Mouse (Mus musculus): ENCODE measurements at regions not wholly inside any gene's neighbourhood (a gene's known extent, or its start where the extent isn't known, plus 50 kb on each side); places are given as distances from the start of the nearest gene placed in this dataset.
A peak's percentile ranks its signal among the peaks of the same experiment; 100 is the strongest.

DNA sequence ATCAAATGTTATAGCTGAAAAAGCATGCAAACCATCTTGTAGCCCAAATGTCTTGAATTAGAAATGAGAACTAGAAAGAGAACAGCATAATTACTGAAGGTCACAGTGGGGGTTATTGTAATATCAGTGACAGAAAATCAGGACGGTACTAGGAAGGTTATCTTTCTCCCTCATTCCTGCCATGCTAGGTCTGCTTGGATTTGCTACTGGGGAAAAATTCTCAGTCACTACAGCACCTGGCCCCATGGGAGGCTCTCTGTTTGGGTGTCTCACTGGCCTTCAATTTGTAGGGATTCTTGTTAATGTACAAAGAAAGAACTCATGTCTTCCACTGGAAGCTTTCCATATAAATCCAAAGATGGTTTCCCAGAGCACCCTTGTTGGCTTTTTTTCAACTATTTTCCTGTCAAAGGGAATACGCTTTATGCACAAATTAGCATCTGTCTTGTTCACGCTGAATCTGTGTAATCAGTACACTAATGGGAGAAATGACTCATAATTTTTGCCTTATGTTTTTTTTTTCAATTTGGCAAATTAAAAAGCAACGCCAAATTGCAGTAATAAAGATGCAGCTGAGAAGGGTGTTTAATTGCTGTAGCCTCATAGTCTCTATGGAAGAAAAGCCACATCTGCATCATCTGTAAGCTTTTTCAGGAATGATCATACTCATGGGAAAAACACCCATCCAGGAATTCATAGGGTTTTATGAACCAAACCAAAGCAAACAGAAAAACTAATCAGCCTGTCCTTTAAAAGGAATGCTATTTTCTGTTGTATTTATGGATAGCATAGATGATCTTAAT, 290.2 kb upstream of the Arhgef26 start:
- H3K4me2 ChIP-seq (ENCODE audit: low read depth, low read length): no peak overlapping the region
- DNase-seq (ENCODE audit: low spot score) (no peak), ATAC-seq (replicated peaks; ENCODE audit: insufficient number of reproducible peaks, low FRiP score, low TSS enrichment, low read depth) (no peak)
- H3K36me3 ChIP-seq (replicated peaks; ENCODE audit: control insufficient read depth, insufficient read depth, low read depth, low read length): no peaks in the 10 kb centered on the region
- H3K4me3 ChIP-seq (ENCODE audit: low read depth, low read length): no peak overlapping the region
- H3K27ac ChIP-seq (replicated peaks; ENCODE audit: low read depth, low read length): no peak overlapping the region
- 80% methylated on average over 4 of the region's 4 CpGs for WGBS
- no peaks in the 10 kb centered on the region for H3K9me3 ChIP-seq (replicated peaks; ENCODE audit: control insufficient read depth, low read length)
- no peaks in the 10 kb centered on the region for H3K27me3 ChIP-seq (ENCODE audit: control insufficient read depth, insufficient read depth, low read length)
- H3K9ac ChIP-seq (replicated peaks; ENCODE audit: low read length): no peak overlapping the region
- no peaks in the 10 kb centered on the region for H3K4me1 ChIP-seq (ENCODE audit: control insufficient read depth, insufficient read depth, low read length)

DNA sequence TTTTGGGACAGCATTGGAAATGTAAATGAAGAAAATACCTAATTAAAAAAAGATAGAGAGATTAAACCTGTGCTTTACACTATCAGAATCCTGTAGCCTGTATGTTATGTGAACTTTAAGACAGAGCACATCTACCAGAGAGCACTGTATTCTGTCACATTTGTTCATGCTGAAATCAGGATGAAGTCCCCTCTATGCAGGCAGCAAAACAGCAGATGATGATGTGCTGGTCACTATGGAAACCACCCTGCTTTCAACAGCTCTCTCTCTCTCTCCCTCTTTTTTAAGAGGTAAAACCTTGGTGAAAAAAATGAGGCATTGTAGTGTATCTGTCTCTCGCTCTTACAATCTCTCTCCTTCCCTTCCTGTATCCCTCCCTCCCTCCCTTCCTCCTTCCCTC, 283.9 kb upstream of the Arhgef26 start:
- DNase-seq (ENCODE audit: low spot score) (no peak), ATAC-seq (replicated peaks; ENCODE audit: insufficient number of reproducible peaks, low FRiP score, low TSS enrichment, low read depth) (no peak)
- Histone ChIP-seq H3K9me3 (replicated peaks; ENCODE audit: control insufficient read depth, low read length) (no peaks in the 10 kb centered on the region), H3K27me3 (ENCODE audit: control insufficient read depth, insufficient read depth, low read length) (no peaks in the 10 kb centered on the region), H3K4me2 (ENCODE audit: low read depth, low read length) (no peak overlapping the region), H3K9ac (replicated peaks; ENCODE audit: low read length) (no peak overlapping the region), H3K36me3 (replicated peaks; ENCODE audit: control insufficient read depth, insufficient read depth, low read depth, low read length) (no peaks in the 10 kb centered on the region), H3K4me1 (ENCODE audit: control insufficient read depth, insufficient read depth, low read length) (no peaks in the 10 kb centered on the region), H3K27ac (replicated peaks; ENCODE audit: low read depth, low read length) (no peak overlapping the region), H3K4me3 (ENCODE audit: low read depth, low read length) (no peak overlapping the region)
- 85% methylated on average over 1 of the region's 1 CpGs for whole genome bisulfite sequencing

- Histone ChIP-seq H3K4me1 (ENCODE audit: control insufficient read depth, insufficient read depth, low read length) (no peaks in the 10 kb centered on the region), H3K27ac (replicated peaks; ENCODE audit: low read depth, low read length) (no peak overlapping the region), H3K9me3 (replicated peaks; ENCODE audit: control insufficient read depth, low read length) (no peaks in the 10 kb centered on the region), H3K36me3 (replicated peaks; ENCODE audit: control insufficient read depth, insufficient read depth, low read depth, low read length) (no peaks in the 10 kb centered on the region), H3K4me2 (ENCODE audit: low read depth, low read length) (no peak overlapping the region), H3K9ac (replicated peaks; ENCODE audit: low read length) (no peak overlapping the region), H3K4me3 (ENCODE audit: low read depth, low read length) (no peak overlapping the region), H3K27me3 (ENCODE audit: control insufficient read depth, insufficient read depth, low read length) (no peaks in the 10 kb centered on the region)
- 71% methylated on average over 2 of the region's 2 CpGs for WGBS
- ATAC-seq (replicated peaks; ENCODE audit: insufficient number of reproducible peaks, low FRiP score, low TSS enrichment, low read depth) (no peak), DNase-seq (ENCODE audit: low spot score) (no peak)
These were observed 259.6 kb upstream of the Arhgef26 start for GRCm38 (mm10) chr3:62078511-62078910.

DNA sequence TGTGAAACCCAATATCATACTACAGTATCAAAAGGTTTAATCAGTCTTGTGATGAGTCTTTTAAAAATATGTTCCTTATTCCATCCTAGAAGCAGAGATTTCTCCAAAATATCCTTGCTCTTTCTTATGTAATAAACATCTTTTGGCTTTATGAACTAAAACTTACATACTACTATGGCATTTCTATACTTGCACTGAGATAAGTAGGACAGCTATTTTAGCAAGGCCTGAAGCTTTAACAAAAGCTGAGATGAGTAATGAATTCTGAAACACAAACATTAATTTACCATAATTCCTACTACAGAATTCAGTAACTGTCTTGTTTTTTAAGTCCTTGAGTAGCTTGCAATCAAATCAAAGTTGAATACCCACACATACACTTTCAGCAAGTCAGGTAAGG, 252.6 kb upstream of the Arhgef26 start:
- H3K9ac ChIP-seq (replicated peaks; ENCODE audit: low read length): no peak overlapping the region

GRCm38 (mm10) chr3:62087215-62087614, 250.9 kb upstream of the Arhgef26 start:
- ATAC-seq (replicated peaks; ENCODE audit: insufficient number of reproducible peaks, low FRiP score, low TSS enrichment, low read depth): no peak
- WGBS: 88% methylated on average over 1 of the region's 1 CpGs
- Histone ChIP-seq H3K27me3 (ENCODE audit: control insufficient read depth, insufficient read depth, low read length) (no peaks in the 10 kb centered on the region), H3K27ac (replicated peaks; ENCODE audit: low read depth, low read length) (no peak overlapping the region), H3K4me1 (ENCODE audit: control insufficient read depth, insufficient read depth, low read length) (no peaks in the 10 kb centered on the region), H3K36me3 (replicated peaks; ENCODE audit: control insufficient read depth, insufficient read depth, low read depth, low read length) (no peaks in the 10 kb centered on the region), H3K9me3 (replicated peaks; ENCODE audit: control insufficient read depth, low read length) (no peaks in the 10 kb centered on the region), H3K4me3 (ENCODE audit: low read depth, low read length) (no peak overlapping the region), H3K9ac (replicated peaks; ENCODE audit: low read length) (no peak overlapping the region), H3K4me2 (ENCODE audit: low read depth, low read length) (no peak overlapping the region)
- no peak for DNase-seq (ENCODE audit: low spot score)

More for the DNA sequence above, 252.6 kb upstream of the Arhgef26 start:
- Histone ChIP-seq H3K4me3 (ENCODE audit: low read depth, low read length) (no peak overlapping the region), H3K27me3 (ENCODE audit: control insufficient read depth, insufficient read depth, low read length) (no peaks in the 10 kb centered on the region), H3K36me3 (replicated peaks; ENCODE audit: control insufficient read depth, insufficient read depth, low read depth, low read length) (no peaks in the 10 kb centered on the region), H3K9me3 (replicated peaks; ENCODE audit: control insufficient read depth, low read length) (no peaks in the 10 kb centered on the region), H3K4me1 (ENCODE audit: control insufficient read depth, insufficient read depth, low read length) (no peaks in the 10 kb centered on the region), H3K4me2 (ENCODE audit: low read depth, low read length) (no peak overlapping the region), H3K27ac (replicated peaks; ENCODE audit: low read depth, low read length) (no peak overlapping the region)
- no peak for DNase-seq (ENCODE audit: low spot score)
- ATAC-seq (replicated peaks; ENCODE audit: insufficient number of reproducible peaks, low FRiP score, low TSS enrichment, low read depth): no peak

- no peak overlapping the region for H3K4me2 ChIP-seq (ENCODE audit: low read depth, low read length)
- no peak overlapping the region for H3K27ac ChIP-seq (replicated peaks; ENCODE audit: low read depth, low read length)
- H3K9ac ChIP-seq (replicated peaks; ENCODE audit: low read length): no peak overlapping the region
- no peak for ATAC-seq (replicated peaks; ENCODE audit: insufficient number of reproducible peaks, low FRiP score, low TSS enrichment, low read depth)
- H3K27me3 ChIP-seq (ENCODE audit: control insufficient read depth, insufficient read depth, low read length): no peaks in the 10 kb centered on the region
- H3K36me3 ChIP-seq (replicated peaks; ENCODE audit: control insufficient read depth, insufficient read depth, low read depth, low read length): no peaks in the 10 kb centered on the region
- no peaks in the 10 kb centered on the region for H3K9me3 ChIP-seq (replicated peaks; ENCODE audit: control insufficient read depth, low read length)
- WGBS: 60% methylated on average over 5 of the region's 5 CpGs
- H3K4me1 ChIP-seq (ENCODE audit: control insufficient read depth, insufficient read depth, low read length): no peaks in the 10 kb centered on the region
- DNase-seq (ENCODE audit: low spot score): no peak
- H3K4me3 ChIP-seq (ENCODE audit: low read depth, low read length): no peak overlapping the region
These were observed 235.0 kb upstream of the Arhgef26 start for GRCm38 (mm10) chr3:62103101-62103500.

GRCm38 (mm10) chr3:62103872-62104271, 234.3 kb upstream of the Arhgef26 start:
- Histone ChIP-seq H3K4me1 (ENCODE audit: control insufficient read depth, insufficient read depth, low read length) (no peaks in the 10 kb centered on the region), H3K4me3 (ENCODE audit: low read depth, low read length) (no peak overlapping the region), H3K27me3 (ENCODE audit: control insufficient read depth, insufficient read depth, low read length) (no peaks in the 10 kb centered on the region), H3K27ac (replicated peaks; ENCODE audit: low read depth, low read length) (no peak overlapping the region), H3K9me3 (replicated peaks; ENCODE audit: control insufficient read depth, low read length) (no peaks in the 10 kb centered on the region), H3K9ac (replicated peaks; ENCODE audit: low read length) (no peak overlapping the region), H3K4me2 (ENCODE audit: low read depth, low read length) (no peak overlapping the region), H3K36me3 (replicated peaks; ENCODE audit: control insufficient read depth, insufficient read depth, low read depth, low read length) (no peaks in the 10 kb centered on the region)
- ATAC-seq (replicated peaks; ENCODE audit: insufficient number of reproducible peaks, low FRiP score, low TSS enrichment, low read depth) (no peak), DNase-seq (ENCODE audit: low spot score) (peak; percentile 1)

- DNase-seq (ENCODE audit: low spot score): no peak
- ATAC-seq (replicated peaks; ENCODE audit: insufficient number of reproducible peaks, low FRiP score, low TSS enrichment, low read depth): no peak
- no peak overlapping the region for H3K4me2 ChIP-seq (ENCODE audit: low read depth, low read length)
- WGBS: 57% methylated on average over 1 of the region's 1 CpGs
- H3K4me3 ChIP-seq (ENCODE audit: low read depth, low read length): no peak overlapping the region
- no peaks in the 10 kb centered on the region for H3K9me3 ChIP-seq (replicated peaks; ENCODE audit: control insufficient read depth, low read length)
- H3K9ac ChIP-seq (replicated peaks; ENCODE audit: low read length): no peak overlapping the region
- no peak overlapping the region for H3K27ac ChIP-seq (replicated peaks; ENCODE audit: low read depth, low read length)
- no peaks in the 10 kb centered on the region for H3K36me3 ChIP-seq (replicated peaks; ENCODE audit: control insufficient read depth, insufficient read depth, low read depth, low read length)
- no peaks in the 10 kb centered on the region for H3K27me3 ChIP-seq (ENCODE audit: control insufficient read depth, insufficient read depth, low read length)
- no peaks in the 10 kb centered on the region for H3K4me1 ChIP-seq (ENCODE audit: control insufficient read depth, insufficient read depth, low read length)
These were observed 233.6 kb upstream of the Arhgef26 start for GRCm38 (mm10) chr3:62104560-62104959.
